Mouse (Mus musculus) kidney, postnatal 36 days (tissue): ENCODE results near the gene Syna.

Experiments
- DNase-seq, 2 experiments: peaks; one replicate each; pipeline ENCODE4 v3.0.0; 2021 to 2022; ENCODE audit warnings: mixed read lengths in 2 of 2

Gene Syna

DNA sequence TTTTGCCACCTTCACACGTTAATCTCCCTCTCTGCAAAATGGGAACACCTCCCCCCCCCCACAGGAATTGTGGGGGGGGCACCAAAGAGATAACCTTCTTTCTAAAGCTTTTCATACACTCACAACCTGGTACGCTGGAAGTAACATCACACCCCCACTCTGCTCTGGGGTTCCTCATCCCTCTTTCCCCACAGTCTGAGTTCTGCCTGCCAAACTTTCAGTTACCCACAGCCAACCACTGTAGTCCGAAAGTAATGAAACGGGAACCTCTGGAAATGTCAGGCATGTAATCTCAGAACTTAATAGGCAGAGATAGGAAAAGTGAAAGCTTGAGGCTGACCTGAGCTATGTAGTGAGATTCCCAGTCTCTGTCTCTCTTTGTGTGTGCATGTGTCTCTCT is 7.5 kb upstream of the Syna start:
- DNase-seq, result no peak

DNA sequence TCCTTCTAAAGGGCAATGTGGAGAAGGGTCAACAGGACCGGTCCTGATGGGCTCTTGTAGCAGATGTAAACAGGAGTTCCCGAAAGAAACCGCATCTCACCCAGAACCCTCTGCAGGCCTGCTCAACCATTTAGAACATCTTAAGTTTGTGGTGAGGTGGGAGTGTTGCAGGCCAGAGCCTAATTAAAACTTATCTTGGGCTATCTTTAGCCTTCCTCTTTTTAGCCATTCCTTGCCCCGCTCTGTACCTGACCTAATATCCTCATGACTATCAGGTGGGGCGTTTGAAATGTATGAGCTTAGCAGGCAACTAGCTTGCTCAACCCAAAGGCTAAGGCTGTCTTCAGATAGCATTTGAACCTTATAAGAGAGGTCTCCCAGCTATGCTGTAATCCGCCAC is 5.7 kb upstream of the Syna start:
- no peak for DNase-seq

DNA sequence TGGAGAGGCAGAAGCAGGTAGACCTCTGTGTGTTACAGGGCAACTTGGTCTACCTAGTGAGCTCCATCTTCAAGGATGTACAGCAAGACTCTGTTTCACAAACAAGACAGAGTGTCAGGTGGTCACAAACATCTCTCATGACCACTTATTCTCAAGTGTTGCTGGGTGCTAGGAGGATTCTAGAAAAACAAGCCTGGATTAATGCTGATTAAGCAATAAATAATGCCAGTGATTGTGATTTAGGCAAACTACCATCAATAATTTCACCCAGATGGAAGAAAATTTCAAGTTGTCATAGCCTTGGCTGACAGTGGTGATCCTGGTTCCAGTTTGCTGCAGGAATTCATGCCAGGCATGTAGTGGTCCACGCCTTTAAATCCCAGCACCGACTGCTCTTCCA is 4.3 kb upstream of the Syna start:
- DNase-seq, result no peak

DNA sequence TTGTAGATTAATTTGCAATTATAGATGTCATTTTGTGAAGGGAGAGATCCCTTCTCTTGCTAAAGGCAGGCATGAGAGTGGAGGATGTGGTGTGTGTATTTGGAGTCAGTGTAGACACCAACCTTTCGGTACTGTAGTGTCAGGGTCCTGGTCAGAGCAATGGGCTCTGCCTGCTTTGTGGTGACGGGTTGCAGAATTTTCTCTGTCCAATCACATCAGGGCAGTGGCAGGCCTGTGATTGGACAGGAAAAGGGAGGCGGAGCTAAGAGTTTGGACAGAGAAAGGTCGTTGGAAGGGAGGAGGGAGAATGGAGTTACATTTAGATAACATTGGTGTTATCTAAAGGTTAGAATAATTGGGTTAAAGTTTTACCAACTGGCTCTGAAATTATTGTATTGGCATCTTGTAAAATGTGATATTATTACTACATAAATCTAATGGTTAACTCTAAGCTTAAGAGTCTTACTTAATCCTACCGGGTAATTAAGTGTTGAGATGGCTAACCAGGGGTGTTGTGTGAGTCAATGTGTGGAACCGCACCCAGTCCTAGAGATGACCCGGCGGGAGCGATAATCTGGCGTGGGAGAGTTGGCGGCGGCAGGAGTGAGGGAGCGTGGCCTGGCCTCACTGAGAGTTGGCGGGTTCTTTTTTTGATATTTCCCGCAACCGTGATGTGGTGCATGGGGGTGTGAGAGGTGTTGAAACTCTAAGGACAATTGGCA is 640 bp upstream of the Syna start:
- DNase-seq, result no peak

DNA sequence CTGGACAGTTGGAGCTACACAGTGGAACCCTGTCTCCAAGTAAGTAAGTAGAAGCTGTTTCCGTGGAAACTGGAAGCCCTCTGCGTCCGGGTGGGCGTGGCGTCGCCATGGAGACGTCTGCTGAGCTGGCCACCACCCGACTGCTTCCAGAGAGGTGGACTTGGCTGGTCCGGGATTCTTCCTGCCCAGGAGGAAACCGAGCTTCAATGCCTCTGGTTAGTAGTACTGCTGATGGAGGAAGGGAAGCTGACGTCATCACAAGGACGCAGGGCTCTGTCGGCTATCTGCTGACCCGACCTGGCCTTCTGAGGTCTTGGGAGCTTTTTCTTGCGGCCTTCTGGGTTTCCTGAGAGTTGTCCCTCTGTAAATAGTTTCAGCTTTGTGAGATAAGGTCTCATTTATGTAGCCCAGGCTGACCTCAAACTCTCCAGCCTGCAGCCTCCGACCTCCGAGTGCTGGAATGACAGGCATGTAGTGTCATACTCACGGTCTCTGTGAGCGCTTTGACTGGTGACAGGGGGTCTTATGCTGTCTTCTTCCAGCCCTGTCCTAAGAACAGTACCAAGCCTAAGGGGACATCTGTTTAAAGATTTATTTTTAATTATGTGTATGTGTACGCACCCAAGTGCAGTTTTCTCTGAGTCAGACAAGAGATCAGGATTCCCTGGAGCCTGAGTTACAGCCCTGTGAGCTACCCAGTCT is 4.4 kb downstream of the Syna start:
- peak; percentile 92 to 93 for DNase-seq

DNA sequence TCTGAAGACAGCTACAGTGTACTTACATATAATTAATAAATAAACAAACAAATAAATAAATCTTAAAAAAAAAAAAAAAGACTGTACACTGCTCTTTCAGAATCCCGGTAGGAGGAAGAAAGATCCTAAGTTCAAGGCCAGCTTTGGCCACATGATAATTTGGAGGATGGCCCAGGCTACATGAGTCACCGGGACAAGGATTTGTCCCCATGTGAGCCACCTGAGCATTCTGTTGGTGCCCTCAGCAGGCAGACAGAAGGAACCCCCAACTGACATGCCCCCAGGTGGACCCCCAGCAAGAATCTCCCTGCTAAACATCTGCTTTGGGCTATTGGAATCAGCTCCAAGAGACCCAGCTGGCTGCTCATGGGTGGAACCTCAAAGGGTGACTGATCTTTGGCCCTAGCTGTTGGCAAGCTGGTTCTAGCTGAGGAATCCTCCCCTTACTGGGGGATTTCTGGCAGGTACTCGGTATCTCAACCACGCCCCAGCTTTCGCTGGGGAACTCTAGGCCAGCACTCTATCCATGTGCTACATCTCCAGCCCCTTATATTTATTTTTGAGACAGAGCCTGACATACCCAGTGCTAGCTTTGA is 5.9 kb downstream of the Syna start:
- DNase-seq, result peak; percentile 43 to 45

DNA sequence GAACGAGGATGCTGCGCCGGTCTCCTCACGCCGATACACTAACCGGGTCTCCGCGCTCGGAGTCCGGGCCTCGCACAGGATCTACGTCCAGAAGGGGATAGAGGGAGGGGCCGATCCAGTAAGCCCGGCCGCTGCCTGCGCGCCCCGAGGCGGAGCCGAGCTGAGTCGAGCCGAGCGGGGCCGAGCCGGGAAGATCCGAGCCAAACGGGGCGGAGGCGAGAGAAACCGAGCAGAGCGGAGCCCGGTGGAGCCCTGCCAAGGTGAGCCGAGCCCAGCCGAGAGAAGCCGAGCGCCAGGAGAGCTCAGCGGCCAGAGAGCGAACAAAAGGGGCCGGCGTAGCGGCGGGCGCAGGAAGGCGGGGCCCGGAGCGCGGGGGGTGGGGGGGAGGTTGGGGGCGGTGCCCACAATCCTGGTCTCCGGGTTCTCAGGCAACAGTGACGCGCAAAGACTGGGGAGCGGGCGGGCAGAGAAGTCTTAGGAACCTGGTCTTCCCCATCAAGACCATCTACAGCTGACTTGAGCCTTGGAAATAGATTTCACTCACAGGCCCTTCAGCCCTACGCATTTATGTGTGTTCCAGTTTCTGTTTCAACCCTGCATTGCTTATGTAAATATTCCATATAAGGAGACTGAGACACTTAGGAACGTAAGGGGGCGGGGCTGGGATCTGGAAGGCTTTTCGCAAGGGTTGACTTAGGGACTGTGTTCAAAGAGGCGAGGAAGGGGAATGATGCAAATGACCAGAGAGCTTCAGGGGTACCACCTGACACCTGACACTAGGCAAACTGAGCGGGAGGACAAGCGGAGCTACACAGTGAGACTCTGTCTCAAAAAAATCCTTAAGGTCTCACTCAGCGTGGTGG is 7.6 kb downstream of the Syna start, which contains the start of gene Clip2:
Clip2 (minus strand) TSS at position 325 of the 863 bp plus-strand sequence.
- peak; percentile 99 to 100 for DNase-seq

DNA sequence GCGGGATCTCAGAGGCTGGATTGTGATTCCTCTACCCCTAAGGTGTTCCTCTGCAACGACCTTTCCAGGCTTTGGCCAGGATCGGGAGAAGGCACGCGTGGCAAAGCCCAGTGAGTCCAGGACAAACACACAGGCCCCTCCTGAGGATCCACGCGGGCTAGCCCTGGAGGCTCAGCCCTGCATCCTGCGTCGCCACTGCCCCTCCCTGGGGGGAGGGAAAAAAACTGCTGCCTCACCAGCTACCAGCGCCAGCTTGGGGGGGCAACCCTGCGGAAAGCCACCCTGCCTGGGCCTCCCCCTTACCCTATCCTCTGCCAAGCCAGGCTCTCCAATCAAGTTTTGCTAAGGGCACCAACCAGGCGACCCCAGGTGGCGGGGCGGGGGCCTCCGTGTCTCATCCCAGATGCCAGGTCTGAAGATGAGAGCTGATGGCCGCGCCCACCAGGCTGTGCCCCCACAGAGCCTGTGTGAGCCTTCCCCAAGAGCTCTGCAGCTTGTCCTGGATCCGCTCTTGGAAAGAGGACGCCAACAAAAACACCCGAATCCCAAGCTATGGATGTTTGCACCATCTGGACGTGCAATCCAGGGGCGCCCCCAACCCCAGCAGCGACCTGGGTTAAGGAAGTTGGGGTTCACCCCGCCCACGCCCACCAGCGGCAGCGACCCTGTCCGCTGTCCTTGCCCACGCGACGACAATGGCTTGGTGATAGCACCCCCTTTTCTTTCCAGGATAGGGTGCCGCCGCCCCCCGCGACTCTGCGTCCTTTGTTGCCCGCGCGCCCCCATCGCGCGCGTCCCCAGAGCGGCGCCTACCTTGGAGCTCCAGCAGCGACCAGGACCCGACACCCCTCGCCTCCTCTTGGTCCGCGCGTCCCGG is 8.5 kb downstream of the Syna start:
- peak; percentile 64 to 68 for DNase-seq

DNA sequence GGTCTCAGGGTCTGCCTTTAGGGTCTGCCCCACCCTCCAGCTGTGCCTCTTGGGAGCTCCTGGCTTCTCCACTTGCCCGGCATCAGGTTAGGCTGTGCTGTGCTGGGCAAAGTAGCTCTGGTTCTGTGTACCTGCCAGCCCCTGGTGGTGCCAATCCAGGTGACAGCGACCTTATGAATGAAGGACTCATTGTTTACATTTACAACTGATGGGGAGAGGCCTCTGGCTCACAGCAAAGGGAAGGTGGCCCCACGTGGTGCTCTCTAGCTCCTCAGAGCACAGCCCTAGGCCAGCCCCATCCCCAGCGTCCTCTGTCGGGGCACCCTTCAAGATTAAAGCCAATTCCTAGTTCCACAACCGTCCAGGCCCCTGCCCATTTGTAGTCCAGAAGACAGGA is 9.1 kb downstream of the Syna start:
- DNase-seq, result peak; percentile 18 to 38

DNA sequence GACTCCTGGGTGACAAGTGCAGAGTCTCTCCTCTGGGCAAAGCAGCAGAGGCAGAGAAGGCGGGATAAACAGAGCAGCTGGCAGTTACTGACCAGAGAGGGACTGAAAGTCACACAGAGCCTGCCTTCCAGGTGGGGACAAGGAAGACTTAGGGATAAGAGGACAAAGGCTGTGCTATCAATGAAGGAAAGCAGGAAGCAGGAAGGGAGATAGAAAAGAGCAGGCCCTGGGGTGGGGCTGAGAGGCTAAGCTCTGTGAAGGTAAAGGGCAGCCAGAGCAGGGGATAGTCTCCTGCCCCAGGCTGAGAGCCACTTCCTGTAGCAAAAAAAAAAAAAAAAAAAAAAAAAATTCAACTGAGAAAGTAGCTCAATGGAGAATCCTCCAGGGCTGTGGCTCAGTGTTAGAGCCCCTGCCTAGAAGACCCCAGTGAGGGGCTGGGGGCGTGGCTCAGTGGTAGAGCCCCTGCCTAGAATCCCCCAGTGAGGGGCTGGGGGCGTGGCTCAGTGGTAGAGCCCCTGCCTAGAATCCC is 10.3 kb downstream of the Syna start:
- no peak for DNase-seq

DNA sequence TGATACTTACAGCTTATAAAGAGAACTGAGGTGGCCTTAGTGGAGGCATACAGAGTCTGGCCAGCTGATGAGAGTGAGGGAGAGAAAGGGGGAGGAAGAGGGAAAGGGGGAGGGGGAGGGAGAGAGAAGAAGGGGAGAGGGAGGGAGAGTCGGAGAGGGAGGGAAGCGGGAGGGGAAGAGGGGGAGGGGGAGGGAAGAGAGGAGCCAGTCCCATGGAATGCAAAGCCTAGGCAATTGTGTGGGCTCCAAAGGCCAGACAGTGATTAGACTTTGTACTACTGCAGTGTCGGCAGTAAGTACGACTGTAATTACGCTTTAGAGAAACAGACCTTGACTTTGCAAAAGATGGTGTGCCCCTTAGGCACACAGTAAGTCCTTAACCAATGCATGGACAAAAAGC is 11.7 kb downstream of the Syna start:
- DNase-seq, result peak; percentile 70 to 82

DNA sequence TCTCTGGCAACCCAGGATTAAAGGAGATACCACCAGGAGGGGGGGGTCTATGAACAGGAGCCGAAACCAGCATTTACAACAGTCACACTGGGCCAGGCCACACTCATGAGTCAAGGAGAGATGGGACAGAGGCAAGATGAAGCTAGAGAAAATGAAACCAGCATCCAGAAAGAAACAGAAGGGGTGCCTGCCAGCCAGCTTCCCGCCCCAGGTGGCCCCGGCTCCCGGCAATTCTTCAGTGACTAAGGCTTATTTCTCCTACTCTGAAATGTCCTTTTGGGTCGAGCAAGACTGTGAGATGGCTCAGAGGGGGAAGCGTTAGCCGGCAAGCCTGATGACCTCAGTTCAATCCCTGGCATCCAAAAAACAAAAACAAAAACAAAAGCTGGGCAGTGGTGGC is 13.2 kb downstream of the Syna start:
- no peak for DNase-seq

DNA sequence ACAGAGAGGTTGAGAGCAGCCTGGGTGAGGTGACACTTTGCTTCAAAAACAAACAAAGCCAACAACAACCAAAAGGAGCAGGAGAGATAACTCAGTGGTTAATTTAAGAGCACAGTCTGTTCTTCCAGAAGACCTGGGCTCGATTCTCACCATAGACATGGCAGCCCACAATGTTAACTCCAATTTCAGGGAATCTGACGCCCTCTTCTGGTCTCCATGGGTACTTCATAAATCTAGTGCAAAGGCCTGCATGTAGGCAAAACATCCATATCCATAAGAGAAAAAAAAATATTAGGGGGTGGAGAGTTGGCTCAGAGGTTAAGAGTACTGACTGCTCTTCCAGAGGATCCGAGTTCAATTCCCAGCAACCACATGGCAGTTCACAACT is 14.7 kb downstream of the Syna start:
- no peak for DNase-seq

DNA sequence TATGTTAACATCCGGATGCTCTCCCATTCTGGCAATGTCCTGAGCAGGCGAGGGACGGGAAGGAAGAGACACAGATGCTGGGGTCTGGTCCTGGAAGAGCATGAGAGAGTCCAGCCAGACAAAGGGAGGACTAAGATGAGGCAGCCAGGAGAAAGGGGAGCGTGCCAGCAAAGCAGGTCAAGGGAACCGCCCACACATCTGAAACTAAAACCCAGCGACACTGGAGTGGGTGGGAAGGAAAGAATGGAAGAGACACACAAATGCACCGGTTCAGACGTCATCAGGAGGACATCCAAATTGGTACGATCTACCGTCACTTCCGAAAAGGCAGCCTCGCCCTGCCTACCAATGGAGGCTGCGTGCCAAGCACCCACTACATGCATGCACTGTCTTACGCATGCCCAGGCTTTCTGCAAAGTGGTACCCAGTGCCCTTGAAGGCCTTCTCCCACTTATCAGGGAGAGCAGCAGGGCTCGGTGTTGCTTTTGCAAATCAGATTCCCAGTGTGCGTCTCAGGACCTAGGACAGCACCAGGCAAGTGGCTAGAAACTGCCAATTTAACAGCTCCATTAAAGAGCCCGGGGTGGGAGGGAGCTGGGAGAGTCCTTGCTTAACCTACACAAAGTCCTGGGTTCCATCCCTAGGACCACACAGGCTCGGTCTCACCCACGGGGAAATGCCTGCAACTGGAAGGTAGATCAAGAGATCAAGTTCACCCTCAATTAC is 15.3 kb downstream of the Syna start:
- DNase-seq, result peak; percentile 43 to 63

DNA sequence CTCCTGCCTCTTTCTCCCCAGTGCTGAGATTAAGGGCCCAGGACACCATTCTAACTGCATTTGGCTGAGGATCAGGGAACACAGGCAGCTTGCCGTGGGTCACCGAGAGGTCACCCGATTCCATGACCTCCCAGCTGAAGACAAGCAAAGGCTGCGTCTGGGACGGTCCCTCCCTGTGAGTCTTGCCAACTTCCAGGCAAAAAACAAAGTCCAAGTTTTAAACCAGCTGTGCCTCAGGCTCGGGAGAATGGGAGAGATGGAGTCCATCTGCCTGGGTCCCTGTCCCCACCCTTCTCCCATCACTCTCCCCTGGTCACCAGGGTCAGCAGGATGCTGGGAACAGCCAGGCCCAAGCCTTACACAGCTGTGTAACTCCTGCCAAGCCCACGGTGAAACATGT is 18.3 kb downstream of the Syna start:
- peak; percentile 90 to 94 for DNase-seq

DNA sequence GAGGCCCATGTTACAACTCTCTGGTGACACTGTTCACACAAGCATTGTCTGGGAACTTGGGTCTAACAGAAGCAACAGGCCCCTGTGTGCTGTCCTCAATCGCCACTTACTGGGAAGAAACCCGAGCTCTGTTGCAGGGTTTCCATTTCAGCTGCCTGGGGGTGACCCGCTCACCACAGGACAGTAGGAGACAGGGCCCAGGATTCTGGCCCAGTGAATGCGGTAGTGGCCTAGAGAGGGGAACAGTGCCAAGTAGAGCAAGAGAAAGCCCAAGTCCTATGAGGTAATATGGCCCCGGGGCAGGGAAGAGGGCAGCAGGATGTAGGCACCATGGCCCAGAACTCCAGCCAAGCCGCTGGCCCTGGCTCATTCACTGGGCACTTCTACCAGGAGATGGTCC is 19.1 kb downstream of the Syna start:
- DNase-seq, result peak; percentile 36 to 38

DNA sequence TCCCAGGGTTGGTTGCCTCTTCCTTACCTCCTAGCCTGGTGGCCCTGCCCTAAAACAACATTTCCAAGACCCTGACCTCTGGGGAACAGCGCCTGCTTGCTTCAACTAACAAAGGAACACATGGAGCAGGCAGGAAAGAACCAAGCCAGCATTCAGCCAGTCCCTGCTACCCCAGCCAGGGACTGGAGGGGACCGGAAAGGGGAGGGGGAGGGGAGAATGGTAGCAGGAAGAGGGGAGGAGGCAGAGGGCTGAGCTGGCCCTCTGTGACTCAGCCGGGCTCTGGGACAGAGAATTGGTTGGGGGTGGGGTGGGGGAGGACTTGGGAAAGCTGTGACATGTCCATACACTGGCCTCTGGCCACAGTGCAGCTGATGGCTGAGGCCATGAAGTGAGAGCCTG is 20.1 kb downstream of the Syna start:
- peak; percentile 71 to 77 for DNase-seq

DNA sequence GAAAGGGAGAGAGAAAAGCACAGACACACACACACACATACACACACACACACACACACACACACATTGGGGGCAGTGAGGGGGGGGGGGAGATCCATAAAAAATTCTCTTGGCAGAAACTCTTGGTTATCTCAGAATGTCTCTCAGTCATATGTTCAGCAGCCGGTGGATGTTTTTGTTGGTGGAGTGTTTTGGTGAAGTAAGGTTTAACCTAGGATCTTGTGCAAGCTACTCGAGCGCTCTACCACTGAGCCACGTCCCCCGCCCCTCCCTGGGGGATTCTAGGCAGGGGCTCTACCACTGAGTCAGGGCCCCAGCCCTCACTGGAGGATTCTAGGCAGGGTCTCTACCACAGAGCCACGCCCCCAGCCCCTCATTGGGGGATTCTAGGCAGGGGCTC is 23.9 kb downstream of the Syna start:
- DNase-seq, result no peak

DNA sequence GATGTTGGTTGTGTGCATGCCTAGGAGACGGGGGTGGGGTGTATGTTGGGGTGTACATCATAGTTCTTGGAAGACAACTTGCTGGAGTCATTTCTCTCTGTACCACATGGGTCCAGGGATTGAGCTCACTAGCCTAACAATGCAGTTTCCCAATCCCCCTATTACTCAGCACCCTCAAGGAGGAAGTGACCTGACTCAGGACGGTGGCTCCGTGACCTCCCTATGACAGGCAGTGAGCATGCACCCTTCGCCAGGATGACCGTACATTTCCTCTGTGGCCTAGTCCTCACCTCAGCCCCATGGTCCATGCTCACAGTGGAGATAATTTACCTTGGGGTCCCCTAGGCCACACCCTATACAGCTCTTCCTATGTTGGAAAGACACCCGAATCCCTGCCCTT is 27.6 kb downstream of the Syna start:
- DNase-seq, result no peak

DNA sequence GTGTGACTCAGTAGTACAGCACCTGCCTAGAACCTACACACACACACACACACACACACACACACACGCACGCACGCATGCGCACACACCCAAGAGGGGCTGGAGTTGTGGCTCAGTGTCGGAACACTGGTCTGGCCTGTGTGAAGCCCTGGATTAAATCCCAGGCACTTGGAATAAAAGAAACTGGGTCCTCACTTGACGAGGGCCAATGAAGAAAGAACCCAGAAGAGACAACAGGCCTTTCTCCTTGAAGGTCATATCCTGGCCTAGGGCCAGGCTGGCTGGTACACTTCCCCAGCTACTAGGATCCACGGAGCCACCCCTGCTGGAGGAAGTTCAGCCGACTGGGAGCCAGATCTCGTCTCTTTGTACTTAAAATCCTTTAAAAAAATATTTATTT is 28.4 kb downstream of the Syna start:
- no peak for DNase-seq

DNA sequence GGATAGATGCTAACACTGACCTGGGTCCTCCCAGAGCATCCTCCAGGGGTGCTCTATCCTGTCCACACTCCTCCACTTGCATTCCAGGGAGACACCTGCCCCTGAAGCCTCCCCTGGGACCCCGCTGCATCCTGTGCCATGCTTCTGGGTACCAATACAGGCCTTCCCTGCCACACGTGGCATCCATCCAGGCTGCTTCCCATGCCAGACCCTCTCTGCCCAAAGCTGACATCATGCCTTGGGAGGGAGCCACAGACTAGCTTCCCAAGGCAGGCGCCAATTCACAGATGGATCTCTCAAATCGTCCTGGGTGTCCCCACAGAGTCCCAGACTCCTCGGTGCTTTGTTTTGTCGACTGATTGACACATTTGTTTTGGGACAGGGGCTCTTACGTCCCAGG is 29.1 kb downstream of the Syna start:
- DNase-seq, result no peak
